Mouse (Mus musculus) MN1 (cell line): ENCODE results near the gene Zfpm1.

ENCODE experiments used
- DNase-seq: peaks from one replicate; pipeline ENCODE4 v3.0.0-alpha.2; 2016; ENCODE audit warnings: low spot score

Gene Zfpm1

DNA sequence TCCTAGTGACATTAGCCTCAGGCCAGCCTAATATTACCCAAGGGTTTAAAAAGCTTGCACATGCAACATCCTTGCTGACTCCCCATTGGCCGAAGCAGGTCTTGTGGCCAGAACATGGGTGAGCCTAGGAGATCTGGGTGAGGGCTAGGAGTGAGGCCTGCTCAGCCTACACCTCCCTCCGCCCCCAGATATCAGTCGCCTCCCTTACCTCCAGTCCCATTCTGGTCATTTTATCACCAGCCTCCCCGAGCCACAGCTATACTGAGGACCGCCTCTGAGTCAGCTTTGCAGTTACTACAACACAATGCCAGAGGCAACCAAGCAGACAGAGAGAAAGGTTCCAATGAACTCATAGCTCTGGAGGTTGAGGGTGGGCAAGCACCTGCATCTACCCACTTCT, 5.6 kb upstream of the Zfpm1 start:
- DNase-seq, result no peak

DNA sequence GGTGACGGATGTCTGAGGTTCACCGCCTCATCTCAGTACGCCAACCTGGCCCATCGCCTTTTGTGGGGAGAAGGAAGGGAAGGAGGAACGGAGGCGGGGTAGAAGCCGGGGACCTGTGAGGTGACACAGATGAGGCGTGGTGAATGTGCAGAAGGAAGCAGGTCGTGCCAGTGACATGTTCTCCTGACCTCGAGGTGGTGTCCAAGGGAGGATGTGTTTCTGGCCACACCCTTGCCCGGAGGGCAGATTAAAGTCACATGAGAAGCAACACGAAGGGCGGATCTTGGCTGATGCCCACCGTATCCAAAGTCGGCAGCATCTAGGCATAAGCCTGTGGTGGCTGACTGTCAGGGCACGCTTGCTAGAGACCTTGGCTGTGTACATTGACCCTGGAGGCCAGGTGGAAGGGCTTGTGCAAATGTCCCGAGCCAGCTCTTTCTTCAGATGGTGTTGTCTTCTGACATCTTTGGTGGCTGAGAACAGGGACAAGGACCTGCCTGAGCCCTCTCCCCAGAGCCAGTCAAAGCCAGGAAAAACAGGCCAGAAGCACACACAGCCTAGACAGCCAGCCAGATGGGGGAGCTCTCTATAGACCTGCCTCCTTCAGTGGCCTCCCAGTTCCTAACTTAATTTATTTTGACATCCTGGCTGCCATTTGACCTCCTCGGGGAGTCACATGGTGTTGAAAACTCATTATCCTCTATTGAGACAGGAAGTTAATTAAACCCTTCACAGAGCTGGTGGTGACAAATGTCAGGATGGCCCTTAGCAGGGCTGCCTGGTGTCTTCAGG, 4.5 kb upstream of the Zfpm1 start:
- no peak for DNase-seq

DNA sequence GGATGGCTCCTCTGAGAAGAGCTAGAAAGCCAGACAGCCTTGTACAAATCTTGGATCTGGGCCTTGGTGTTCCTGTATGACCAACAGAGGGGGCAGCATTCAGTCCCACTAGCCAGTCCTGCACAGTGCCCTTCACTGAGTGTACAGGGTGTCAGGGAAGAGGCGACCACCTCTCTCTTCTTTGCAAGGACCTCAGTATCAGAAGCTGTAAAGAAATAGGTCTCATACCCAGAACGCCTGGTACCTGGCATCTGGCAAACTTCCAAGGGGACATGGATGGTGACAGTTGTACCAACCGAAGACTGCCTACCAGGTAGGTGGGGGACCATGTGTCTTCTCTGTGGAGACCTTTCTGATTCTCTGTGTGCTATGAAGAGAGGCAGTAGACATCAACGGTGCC, 1.8 kb upstream of the Zfpm1 start:
- DNase-seq, result peak; percentile 66

DNA sequence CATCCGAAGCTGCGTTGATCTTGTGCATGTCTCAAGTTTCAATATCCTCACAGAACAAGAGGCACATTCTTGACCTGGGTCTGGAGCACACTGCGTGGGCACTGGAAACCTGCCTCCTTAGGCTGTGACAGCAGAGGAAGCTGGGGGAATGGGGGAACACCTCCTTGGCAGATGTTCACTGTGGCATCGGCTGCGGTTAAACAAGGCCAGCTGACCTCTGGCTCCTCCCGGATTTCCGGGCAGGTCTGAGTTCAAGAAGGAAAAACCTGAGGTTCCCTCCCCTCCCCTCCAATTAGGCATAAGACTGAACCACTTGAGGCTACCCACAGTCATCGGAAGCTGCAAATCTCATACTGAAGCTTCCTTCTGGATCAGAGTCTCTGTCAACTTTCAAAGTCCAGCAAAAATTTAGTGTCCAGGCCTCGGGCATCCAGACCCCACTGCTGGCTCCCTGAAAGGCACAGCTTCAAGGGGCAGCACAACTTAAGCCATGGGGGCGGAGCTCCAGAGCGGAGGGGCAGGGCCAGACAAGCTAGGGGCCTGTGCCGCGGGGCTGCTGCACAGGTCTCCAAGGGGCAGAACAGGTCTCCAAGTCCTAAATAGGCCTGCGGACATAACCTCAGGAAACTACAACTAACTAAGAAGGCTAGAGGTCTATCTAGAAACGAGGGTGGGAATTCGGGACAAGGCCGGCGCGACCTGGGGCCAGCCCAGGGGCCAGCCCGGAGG, 1.2 kb upstream of the Zfpm1 start:
- DNase-seq, result peak; percentile 84

DNA sequence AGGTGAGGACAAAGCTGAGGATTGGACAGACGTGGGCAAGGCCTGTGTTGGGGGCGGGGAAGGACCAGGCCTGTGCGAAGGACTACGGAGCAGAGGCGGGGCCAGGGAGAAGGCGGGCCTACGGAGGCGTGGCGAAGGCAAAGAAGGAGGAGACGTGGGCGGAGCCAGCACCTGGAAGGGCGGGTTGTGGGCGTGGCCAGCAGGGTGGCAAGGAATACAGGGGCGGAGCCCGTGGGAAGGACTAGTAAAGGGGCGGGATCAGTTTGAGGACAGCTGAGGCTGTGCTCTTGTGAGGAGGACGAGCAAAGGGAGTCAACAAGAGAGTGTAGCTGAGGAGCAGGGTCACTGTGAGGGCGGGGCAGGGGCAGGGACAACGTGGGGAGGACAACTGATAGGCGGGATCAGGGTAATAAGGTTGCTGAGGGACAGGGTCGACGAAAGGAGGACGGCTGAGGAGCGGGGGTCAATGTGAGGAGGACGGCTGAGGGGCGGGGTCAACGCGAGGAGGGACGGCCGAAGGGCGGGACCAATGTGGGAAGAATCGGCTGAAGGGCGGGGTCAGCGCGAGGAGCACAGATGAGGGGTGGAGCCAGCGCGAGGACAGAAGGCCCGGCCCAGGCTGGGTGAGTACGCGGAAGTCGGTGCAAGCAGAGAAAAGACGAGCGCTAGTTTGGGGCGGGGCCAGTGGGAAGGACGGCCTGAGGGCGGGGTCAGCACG, 465 bp upstream of the Zfpm1 start:
- peak; percentile 100 for DNase-seq

DNA sequence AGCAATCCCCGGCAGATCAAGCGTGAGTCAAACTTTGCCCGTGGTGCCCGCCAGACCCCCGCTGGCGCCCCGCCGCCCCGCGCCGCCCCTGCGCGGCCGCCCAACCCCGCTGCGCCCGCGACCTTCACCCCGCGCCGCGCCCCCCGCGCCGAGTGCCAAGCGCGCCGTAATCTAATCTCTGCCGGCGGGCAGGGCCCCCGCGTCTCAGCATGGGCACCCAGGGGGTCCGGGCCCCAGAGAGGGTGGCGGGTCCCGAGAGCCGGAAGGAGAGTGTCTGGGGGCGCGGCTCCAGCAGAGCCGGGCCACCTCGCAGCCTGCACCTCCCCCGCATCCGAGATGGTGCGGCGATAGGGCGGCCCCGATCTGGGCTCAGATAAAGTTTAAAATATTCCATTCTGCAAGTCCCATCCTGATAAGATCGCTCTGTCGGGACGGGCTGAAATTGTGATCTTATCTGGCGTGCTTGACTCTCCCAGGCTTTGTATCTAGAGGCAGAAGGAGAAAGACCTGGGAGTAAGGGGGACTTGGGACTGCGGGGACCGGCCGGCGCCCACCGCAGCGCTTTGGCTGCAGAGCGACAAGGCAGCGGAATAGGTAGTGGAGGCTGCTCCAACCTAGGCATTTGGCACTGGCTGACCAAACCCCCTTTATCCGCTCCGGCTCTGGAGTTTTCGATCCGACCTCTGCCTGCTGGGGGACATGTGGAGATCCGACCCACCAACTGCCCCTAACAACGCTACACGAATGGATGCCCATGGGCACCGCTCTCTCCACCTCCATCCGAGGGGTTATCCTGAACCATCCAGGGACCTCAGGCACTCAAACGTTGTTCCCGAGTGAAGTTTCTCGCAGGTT, 787 bp downstream of the Zfpm1 start:
- DNase-seq, result peak; percentile 44

DNA sequence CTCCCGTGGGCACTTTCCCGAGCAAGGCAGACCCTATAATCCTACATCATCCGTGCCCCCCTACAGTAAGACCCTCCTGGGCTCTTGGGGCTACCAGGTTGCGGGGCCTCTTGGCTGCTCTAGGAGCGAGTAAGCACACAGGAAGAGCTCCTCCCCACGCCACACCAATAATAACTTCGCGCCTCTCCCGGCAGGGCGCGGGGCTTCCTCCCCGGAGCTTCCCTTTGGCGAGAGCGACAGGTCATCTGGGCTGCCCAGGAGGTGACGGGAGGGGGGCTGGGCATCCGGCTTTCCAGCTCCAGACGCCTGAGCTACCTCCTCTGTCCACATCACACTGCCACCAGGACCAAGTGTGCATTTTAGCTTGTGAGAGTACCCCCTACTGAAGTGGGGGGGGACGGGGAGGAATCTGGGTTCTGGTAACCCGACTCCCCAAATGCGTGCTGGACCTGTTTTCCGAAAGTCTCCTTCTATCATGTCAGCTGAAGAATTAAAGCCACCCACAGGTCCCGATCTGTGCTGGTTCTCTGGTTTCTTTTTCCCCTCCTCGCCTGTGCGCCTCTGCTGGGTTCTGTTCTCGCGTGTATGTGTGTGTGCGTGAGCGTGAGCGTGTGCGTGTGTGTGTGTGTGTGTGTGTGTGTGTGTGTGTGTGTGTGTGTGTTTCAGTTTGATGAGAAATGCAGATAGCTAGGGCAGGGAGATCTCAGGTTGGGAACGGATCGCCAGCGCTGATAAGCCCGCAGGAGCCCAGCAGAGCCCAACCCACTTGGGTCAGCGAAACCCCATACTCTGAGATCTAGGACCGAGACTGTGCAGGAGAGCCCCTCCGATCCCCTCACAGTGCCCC, 1.6 kb downstream of the Zfpm1 start:
- peak; percentile 90 for DNase-seq

DNA sequence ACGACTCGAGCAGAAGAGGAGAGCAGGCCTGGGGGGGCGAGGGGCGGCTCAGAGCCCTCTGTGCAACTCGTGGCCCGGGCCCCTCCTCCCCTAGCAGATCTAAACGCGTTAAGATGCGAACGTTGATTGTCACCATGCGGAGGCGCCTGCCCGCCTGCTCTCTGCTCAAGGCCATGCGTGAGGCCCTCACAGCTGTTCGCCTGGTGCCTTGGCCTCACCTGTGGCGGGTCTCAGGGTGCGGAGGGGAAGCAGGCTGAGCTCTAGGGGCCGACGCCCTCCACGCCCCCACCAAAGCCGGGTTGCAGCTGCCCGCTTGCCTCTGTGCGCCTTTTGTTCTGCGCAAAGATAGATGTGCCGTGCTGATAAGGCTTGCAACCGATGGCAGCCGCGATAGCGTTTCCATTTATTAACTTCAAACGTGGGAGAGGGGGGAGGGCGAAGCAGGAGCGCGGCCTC, 2.3 kb downstream of the Zfpm1 start:
- peak; percentile 62 for DNase-seq

DNA sequence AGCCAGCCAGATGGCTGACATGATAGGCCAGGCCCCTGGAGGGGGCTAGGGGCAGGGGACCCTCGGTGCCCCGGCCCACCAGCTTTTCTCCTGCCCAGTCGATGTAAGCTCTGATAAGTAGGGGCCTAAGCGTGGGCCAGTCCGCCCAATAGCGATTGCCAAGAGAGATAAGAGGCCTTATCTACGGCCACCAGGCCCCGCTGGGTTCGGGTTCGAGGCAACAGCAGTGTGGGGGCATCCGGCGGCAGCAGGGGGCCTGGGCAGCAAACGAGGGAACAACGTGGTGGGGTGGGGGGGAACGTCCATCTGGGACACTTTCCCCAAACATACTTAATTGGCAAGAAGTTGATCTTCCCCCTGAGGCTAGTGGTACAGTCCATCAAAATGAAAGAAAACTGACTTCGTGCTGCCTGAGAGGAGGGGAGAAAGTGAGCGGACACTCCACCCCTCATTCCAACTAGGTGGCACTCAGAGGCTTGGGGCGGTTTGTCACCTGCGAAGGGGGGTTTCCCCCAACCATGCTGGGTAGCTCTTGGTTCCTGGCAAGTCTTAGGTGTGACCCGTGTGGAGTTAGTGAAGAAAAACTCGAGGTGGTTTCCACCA, 2.8 kb downstream of the Zfpm1 start:
- DNase-seq, result peak; percentile 64

DNA sequence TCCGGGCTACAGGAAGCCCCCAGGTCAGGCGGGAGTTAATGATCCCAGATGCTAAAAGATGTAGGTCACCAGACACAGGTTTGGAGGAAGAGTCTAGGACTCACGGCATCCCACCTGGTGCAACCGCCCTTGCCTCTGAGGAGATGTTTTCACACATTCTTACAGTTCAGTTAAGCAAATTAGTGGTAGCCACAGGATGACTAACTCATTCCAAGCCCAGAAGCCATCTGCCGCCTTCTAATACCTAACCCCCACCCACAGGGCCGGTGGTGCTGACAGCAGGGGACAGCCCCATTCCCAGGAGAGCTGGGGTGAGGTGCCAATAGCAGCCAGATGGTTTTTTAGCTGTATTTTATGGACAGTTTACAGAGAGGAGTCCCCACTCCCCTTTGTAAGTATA, 3.8 kb downstream of the Zfpm1 start:
- DNase-seq, result peak; percentile 76

DNA sequence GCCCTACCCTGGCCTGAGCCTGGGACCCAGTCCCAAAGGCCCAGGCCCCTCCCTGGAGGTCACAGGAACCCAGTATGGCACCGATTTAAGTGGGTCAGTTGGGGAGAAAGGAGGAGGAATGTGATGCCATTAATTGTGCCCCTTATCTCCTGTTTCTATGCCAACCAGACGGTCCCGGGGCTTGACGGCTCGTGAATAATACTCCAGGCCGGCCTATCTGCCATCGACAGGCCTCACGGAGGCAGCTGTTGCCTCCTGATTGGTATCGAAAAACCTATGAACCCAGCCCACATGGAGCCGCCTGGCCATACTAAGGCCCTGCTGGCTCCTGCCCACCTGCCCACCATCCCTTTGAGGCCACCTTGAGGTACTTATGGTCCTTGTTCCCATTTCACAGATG, 5.0 kb downstream of the Zfpm1 start:
- peak; percentile 34 for DNase-seq

DNA sequence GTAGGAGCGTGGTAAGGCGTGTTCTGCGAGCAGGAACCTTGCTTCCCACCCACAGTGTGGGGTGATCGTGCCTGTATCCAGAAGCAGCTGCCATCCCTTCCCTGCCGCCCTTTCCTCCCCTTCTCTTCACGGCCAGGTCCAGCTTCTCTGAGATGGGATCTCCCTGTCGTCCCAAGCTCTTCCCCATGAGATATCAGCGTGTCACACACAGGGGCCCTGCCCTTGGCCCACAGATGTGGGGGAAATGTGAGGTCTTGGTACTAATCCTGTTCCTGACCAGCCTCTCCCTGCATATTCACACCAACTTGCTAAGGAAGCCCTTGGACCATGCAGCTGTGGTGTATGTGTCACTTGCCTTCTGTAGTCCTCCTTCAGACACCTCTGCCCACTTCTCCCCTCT, 5.8 kb downstream of the Zfpm1 start:
- no peak for DNase-seq

DNA sequence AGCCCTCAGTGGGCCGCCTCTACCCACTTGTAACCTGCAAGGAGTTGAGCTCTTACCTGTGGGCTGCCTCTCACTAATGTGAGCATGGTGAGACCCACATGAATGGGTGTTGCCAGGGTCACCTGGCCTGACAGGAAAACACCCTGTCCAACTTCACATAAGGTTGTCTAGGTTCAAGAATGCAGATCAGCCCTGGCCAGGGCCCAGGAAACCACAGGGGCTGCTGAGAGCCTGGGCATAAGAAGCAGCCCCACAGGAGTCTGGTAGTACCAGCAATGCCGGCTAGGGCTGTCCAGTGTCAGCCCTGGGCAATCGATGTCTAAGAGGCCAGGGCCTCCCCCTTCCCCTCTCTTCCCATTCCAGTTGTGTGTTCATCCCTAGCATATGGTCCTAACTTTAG, 6.4 kb downstream of the Zfpm1 start:
- DNase-seq, result no peak

DNA sequence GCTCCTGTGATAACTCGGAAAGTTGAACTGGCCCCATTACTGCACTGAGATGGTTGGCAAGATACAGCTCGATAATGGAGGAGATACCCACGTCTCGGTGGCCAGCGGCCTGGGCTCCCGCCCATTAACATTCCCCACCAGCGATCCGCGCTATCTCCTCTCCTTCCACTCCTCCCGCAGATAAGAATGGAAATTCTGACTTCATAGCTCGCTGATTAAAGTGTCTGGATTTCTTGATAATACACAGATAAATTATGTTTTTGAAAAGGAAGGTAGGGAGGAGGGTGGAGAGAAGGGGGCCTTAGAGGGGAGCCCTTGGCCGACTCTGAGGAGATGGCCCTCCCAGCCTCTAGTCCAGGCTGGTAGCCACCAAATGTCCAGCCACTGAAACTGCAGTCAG, 9.1 kb downstream of the Zfpm1 start:
- DNase-seq, result no peak

DNA sequence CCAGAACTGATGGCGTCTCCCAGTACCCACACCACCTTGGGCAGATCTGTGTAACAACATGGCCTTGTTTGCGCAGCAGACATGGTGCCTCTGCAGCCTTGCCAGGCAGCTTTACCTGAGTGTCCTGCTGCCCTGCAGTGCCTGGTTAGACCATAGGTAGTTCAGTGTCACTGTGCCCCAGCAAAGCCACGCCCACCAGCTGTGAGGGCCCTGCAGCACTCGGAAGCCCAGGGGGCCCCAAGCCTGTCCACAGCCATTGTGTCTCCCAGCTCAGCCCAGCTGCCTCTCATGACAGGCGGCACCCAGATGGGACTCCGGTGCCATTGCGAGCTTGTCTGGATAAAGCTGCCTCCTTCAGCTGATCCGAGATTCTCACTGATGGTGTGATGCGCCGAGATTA, 9.6 kb downstream of the Zfpm1 start:
- no peak for DNase-seq

DNA sequence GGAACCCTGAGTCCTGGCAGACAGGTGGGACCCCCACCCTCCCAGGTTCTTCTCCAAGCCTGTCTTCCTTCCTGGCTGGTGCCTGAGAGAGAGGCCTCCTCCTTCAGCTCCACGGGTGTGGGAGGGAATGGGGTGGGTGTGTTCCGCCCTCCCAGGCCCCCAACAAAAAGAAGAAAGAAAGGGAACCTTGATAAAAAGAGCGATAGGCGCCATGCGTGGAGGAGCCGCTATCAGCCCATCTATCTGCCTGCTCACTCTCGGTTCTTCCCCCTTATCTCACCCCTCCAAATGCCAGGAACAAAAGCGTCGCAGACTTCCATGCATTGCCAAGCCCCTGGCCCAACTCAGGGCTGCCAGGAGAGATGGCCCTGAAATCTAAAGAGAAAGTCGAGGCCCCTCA, 11.5 kb downstream of the Zfpm1 start:
- no peak for DNase-seq

DNA sequence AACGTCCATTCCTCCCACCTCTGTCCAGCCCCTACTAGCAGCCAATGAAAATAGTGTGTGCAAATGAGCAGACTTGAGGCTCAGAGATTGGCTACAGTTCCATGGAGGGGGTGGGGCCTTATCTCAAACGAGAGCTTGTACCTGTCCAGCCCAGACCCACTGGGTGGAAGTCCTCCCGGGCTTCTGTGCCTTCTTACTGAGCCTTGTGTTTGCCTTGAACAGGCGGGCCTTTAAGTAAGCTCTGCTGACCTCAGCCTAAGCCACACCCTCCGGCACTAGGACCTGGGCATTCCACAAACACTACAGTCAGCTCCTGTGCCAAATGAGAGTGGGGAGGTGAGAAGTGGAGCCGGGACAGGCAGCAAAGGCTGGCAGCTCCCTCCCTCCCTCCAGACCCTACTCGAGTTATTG, 12.3 kb downstream of the Zfpm1 start:
- peak; percentile 86 for DNase-seq

DNA sequence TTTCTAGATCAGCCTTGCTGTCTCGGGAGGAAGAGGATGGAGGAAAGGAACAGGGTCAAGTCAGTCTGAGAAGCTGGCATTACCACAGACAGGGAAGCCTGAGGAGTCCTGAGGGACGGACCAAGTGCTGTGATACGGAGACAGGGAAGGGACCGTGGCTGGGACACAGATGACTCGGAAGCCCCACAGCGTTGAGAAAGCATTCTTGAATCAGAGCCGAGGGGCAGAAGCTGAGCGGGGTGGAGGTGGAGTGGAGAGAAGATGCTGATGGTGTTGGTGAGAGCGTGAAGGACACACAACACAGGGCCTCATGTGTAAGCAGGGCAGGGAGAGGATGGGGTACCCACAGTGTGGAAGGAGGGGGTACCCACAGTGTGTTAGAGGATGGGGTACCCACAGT, 13.4 kb downstream of the Zfpm1 start:
- DNase-seq, result no peak

DNA sequence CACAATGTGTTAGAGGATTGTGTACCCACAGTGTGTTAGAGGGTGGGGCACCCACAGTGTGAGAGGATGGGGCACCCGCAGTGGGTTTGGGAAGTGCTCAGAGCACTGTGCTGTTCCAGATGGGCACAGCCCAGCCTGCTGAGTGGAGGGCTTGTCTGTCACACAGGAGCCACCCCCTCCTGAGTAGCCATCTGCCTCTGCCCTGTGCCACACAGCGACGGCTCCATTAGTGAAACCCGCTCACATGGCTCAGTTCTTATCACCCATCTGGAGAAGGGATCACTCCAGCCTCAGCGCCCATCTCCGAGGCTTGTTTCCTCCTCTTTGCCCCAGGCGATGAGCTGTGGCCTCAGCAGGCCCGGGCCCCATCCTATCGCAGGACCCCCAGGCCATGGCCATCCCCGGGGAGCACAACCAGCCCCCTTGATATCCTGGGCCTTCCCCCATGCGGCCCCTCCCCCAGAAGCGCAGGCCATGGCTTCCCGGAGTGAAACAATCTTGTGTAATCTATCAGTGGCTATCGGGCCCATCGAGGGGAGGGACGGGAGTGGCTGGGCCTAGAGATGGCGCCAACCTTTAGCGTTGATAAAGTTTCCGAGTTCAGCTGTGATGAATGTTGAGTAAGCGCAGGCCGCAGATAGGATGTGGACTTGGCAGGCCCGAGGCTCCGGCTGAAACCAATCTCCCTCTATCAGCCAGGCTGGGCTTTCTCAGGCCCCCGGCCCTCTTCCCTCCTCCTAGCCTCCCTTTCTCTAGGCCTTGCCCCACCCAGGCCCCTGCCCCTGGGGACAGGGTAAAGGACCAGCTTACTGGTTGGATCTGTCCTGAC, 14.4 kb downstream of the Zfpm1 start:
- DNase-seq, result peak; percentile 84
